Mouse (Mus musculus) adrenal gland, postnatal 36 days (tissue): ENCODE measurements around the gene Wdr18. TPM values are rescaled to one million over a fixed set of nuclear protein-coding genes. Genes with fewer than 3 reads are reported as not detected.
A peak's percentile ranks its signal among the peaks of the same experiment; 100 is the strongest.

ENCODE experiments used
- DNase-seq, 2 experiments: peaks; one replicate each; pipeline ENCODE4 v3.0.0; 2021; ENCODE audit warnings: mixed read lengths in 1 of 2
- total RNA-seq, 2 experiments: library from RNA; stranded (reverse); gene quantifications; 2 replicates each; pipeline ENCODE4 v1.2.3; 2021

The Wdr18 gene
- total RNA-seq, 2 experiments from 2014 or later, result 37.8 to 48.9 TPM

DNA sequence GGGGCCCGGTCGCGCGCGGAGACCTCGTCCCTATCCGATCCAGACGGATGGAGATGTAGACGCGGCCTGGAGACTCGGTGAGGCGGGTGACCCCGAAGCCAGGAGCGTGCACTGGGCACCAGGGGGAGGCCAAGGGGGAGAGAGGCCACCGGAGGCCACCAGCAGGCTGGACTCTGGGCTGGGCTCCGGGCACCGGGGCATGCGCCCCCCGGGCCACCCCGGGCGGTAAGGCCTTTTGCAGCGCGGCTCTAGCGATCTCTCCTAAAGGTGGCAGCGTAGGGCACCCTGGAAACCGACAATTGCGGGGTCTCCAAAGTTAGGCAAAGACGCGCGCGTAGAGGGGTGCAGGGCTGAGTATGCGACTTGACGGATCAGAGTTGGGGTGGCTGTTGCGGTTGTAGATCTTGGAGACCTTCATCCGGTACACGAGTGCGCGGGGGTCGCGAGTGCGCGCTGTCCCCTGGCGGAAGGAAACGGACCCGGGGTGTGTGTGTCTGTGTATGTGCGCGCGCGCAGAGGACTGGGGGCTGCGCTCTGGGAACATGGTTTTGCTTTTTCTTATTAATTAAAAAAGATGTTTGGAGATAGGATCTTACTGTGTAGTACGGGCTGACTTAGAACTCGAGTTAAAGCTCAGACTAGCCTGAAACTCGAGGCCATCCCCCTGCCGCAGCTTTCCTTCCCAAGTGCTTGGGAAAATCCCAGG is 32.5 kb upstream of the Wdr18 start:
- DNase-seq, result peak; percentile 53 to 64

DNA sequence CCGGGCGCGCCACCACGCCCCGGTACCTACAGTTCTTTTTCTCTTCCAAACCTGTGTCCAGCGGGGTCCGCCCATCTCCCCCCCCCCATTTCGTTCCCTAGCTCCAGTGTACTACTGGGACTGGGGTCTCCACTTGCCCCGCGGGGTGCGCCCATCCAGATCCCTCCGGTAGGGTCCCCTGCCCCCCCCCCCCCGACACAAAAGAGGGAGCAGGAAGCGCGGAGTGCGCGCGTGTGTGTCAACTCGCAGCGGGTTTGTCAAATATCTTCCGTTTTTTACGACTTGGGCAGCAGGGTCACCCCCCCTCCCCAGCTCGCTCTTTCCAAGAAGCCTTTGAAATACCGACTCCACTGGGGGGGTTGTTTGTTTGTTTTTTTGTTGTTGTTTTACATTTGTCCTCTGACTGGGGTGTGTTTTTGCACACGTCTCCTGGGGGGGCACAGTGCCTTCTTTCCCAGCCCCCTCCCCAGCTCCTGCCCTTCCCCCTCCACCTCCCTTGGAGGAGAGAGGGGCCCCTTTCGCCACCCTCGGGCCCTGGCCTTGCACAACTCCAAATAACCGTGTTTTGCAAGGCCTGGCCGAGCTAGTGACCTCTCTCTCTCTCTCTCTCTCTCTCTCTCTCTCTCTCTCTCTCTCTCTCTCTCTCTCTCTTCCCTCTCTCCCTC is 31.8 kb upstream of the Wdr18 start:
- peak; percentile 66 to 67 for DNase-seq

DNA sequence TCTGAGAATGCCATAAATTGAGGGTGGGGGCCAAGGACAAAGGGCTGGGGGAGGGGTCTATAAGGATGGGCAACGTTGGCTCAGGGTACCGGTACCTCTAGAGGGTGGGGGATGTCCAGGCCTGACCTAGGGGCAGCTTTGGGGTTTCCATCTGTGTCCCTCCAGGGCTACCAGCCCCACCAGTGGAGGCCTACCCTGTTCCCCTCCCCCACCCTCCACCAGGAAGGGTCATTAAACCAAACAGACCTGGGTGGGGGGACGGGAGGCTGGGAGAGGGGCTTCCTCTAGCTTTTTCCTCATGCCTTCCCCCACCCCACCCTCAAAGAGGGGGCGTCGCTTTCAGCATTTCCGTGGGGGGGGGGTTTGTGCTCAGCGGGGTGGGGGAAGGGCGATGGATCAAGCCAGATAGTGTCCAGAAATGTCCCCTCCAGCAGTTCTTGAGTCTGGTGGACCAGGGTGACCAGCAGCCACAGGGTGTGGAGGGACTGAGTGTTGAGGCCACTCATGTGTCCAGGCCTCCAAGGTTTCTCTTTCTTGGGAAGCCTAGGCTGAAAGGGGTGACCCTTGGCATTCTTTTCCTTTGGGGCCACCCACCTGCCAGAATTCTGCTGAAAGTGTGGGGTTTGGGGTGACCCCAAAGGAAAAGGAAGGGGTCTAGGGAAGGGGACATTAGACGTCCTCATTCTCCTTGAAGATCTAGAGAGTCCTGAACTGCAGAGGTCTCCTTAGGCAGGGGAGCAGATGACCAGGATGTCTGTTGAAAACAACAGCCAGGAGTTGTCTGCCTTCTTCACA is 30.8 kb upstream of the Wdr18 start:
- no peak for DNase-seq

DNA sequence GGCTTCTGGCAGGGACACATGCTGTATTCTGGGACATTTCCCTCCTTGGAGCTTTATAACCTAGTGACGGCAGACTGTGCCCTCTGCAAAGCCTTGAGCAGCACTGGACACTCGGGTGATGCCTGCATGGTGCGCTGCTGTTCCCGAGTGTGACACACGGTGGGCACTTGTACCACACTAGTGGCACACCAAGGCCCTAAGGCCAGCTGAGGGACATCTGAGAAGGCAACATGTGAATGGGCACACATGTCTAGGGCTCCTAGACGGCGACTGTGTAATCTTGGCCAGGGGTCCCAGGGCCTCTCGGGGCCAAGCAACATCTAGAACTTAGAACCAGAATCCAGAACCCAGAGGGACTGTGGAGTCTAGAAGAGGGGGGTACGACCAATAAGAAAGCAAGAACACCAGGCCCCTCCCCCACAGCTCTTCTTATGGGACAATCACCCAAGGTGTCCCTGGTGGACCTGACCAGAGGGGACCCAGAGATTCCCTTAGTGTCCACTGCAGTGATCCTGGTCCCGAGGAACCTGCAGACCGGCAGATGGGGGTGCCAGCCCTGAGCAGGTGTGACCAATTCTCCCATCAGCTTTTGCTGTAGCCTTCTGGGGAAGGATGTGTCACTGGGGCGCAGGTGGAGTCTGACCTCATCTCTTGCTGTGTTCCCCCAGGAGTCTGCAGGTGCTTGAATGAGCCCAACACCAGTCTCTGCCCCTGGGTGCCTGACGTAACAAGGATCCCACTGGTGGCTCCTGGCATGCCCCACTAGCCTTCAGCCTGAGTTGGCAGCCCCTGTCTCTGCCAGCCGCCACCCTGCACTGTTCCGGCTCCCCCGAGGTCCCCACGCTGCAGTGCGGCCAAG is 29.8 kb upstream of the Wdr18 start:
- no peak for DNase-seq

DNA sequence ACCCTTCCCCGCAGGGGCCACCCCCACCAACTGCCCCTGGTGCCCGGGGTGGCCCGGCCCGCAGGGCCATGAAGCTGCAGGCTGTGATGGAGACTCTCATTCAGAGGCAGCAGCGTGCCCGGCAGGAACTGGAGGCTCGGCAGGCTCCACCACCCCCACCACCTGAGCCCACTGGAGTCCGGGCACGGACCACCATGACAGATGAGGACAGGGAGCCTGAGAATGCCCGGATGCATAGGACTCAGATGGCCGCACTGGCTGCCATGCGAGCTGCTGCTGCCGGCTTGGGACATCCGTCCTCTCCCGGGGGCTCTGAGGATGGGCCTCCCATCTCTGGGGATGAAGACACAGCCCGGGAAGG is 29.1 kb upstream of the Wdr18 start:
- DNase-seq, result no peak

DNA sequence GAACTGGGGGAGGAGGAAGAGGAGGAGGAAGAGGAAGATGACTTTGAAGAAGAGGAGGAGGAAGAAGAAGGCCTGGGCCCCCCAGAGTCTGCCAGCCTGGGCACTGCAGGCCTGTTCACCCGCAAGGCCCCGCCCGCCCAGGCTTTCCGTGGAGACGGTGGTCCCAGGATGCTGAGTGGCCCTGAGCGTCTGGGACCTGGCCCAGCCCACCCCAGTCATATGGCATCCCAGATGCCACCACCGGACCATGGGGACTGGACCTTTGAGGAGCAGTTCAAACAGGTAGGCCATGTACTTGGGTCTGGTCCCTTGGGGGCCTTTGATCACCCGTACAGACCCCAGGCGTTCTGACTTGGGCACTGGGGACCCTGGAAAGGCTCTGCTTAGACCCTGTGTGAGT is 28.2 kb upstream of the Wdr18 start:
- DNase-seq, result no peak

DNA sequence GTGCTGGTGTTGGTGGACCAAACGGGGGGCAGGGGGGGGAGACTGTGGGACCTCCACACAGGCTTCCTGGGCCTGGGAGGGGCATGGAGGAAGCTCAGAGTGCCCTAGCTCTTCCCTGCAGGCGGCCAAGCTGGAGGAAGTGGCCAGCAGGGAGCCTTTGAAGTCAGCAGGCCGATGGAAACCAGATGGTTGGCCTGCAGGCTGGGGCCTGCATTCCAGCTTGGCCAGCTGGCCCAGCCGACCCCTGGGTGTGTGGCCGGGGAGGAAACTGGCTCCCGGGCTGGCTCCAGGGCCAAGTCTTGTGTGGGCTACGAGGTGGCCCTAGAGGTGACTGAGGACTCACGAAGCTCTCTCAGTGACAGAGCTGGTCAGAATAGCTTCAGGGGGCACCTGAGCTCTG is 27.2 kb upstream of the Wdr18 start:
- peak in 1 of 2 experiments; percentile 57 for DNase-seq

DNA sequence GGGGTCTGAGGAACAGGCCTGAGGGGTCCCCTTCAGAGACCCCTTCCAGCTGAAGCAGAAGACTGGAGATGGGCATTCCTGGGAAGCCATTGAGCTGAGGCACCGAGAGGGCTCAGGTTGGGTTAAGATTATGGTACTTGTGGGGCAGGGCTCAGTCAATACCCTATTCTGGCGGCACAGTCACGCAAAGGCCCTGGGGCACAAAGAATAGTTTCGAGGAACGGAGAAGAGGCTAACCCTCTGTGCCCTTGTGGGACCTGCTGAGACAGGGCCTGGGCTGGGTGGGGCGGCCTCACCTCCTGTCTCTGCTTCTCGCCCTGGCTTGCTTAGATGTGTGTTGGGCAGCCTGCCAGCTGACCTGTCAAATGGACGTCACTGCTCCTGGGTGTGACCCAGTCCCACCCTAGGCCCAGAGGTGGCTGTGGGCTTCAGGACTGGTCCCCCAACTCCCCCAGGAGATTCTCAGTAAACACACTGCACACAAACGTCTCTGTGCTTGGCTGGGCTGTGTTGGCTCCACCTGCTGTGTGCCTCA is 26.7 kb upstream of the Wdr18 start:
- DNase-seq, result no peak

DNA sequence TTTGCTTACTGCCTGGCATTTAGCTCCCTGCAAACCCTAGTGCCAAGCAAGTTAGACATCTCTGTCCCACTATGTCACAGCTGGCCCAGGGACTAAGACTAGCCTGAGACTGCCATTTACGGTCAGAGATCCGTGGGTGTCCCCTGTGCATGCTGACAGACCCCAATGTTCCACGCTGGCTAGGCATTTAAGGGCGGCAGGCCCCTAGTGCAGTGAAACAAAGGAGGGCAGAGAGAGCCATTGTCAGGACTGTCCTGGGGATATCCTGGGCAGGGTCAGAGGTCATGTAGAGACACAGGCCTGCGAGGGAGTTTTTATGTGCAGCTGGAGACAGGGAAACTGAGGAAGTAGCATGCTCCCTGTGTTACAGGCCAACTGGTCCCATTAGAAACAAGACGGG is 26.1 kb upstream of the Wdr18 start:
- DNase-seq, result no peak

DNA sequence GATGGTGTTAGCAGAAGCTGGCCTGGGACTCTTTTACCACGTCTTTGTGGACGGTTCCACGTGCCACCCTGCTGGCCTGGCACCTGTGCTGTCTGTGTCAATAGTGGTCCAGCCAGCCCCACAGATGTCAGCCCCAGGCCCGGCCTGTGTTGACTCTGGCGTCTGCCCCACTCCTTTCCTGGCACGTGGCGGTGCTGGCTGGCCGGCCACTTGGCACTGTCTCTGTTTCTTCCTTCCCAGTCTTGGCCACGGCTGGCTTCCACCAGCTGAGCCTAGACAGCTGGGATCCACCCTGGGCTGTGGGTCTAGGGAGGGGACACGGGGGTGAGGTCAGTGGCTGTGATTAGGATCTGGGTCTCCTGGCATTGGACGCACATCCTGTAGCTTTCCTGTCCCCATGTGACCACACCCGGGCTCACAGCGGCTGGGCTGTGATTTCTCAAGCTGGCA is 25.7 kb upstream of the Wdr18 start:
- peak; percentile 75 to 84 for DNase-seq

DNA sequence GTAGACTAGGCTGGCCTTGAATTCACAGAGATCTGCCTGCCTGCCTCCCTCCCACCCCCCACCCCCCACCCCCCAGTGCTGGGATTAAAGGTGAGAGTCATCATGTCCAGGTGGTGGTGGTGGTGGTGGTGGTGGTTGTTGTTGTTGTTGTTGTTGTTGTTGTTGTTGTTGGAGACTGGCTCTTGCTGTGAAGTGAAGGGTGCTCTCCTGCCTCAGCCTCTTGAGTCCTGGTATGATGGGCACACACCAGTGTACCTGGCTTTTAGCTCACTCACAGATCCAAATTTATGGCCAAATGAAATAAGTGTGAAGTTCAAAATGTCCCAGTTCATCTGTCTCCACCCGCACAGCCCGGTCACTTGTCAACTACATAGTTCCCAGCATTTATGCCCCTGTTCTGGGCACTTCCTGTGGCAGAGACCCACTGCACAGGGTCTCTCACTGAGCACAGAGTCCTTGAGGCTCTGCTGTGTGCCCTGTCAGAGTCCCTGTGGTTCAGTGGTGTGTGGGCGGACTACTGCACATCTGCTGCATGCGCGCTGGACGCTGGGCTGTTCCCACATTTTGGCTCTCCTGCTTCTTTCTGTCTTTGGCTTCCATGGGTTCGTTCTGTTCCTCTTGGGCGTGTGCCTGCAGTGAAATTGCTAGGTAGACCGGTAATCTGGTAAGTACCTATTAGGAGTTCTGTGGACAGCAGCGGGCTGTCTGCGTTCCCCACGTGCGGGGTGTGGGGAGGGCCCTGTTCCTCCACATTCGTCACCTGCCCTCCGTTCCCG is 25.0 kb upstream of the Wdr18 start:
- no peak for DNase-seq

DNA sequence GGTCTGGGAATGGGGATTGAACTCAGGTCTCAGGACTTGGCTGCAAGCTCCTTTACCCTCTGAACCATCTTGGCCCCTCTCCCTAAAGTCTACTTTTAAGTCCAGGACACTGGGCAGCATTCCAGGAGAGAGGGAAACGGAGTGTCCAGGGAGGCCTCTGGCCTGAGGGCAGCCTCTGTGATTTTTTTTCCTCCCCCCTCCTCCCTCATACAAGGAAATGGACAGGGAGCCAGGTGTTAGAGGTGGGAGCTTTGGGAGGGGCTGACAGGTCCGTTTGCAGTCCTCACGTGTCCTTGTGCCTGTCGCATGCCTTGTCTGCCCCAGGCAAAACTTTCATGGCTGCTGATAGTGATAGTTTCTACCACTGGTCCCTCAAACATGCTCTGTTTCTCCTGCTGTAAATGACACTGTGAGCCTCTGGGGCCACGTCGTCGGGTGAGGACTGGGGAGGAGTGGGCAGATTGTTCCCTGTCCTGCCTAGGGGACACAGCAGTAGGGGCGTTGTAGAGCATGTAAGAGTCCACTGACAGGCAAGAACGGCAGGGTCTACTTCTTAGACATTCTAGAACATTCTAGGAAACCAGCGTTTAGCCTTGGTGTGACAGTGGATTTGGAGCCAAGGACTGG is 23.6 kb upstream of the Wdr18 start:
- no peak for DNase-seq

DNA sequence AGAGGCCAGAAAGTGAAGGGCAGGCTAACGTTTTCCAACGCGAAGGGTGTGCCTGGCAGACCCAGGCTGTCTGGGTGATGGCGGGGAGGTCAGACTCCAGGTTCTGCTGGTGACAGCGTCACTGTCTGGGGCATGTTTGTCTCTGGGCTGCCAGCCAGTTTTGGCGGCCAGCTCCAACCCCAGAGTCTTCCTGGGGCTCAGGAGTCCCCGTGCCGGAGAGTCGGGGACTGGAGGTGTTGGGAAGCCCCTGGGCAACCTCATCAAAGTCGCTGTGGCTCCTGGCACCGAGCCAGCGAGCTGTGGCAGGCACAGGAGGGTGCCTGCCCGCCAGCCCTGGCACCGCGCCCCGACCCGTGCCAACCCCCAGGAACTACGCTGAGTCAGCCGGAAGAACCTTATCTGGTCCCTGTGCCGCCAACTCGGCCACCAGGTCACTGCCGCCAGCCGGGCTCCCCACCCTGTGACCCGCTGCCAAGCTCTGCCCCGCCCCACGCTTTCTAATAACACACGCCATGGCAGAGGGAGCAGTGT is 23.0 kb upstream of the Wdr18 start:
- peak; percentile 92 to 94 for DNase-seq

DNA sequence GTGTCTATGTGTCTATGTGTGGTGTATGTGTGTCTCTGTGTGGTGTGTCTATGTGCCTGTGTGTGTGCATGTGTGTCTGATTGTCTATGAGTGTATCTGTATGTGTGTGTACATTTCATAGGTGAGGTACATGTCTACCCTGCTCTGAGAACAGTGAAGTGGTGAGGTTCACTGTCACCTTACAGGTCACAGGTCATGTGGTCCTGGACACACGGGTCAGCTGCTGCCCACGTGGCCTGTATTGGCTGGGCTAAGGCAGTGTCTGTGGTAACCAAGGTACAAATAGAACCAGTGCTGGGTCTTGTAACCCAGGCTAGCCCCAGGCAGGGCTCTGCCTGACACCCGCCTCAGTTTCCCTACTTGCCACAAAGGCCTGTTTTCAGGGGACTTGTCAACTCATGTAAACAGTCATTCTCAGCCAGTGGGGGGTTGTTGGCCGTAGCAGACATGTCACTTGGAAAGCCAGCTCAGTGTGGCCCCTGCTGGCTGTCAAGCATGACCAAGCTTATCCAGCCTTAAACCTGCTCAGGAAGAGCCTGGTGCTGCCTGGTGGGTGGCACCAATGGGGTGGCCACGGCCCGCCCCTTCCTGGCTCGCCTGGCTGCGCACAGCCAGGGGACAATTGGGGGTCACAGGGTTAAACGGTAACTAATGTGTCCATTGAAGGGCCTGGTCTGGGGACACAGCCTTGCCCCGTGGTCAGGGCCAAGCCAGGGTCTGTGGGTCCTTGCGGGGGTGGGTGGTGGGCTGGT is 22.0 kb upstream of the Wdr18 start:
- DNase-seq, result no peak

DNA sequence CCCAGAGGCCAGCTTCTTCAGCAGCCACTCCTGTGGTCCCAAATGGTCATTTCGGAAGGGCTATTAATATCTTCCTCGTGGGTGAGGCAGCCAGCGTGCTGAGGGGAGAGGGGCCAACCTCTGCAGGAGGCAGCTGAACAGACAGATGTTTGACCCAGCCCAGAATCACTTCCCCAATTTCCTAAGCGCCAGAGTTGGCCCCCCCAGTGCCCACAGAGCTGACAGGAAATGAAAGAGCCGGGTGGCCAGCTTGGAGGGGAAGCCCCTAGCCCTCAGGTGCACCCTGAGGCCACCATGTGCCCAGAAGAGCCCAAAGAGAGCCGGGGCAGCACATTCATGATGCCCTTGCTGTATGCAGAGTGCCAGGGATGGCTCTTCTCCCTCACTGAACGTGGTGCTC is 19.2 kb upstream of the Wdr18 start:
- DNase-seq, result peak in 1 of 2 experiments; percentile 35

DNA sequence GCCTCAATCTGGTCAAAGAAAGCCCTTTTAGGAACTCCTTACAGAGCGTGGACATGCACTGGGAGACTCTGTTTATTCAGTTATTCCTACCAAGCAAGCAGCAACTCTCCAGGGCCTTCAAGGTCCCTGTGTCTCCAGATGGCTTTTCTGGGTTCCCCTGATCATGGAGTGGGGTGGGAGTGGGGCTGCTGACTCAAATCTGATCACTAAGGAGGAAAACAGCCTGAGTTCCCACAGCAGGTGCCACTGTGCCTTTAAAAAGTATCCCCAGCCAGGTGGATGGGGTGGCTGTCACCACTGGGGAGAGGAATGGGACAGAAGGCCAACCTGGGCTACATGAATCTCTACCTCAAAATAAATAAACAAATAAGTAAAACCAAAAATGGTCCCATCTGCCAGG is 17.0 kb upstream of the Wdr18 start:
- DNase-seq, result no peak

DNA sequence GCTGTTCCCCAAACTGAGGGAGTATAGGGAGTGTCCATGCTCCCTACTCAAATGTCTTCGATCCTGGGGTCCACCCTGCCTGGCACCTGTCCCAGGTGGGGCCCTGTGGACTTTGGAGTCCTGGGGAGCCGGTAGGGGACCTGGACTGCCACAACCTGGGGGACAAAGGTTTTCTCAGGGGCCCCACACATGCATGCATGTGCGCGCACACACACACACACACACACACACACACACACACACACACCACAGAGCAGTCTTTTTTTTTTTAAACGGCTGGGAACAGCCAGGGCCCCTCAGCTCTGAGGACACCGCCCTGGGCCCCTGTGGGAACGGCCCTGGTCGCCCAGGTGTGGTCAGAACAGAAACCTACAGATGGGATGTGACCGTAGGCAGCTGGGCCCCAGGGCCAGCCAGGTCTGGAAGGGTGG is 16.5 kb upstream of the Wdr18 start:
- no peak for DNase-seq

DNA sequence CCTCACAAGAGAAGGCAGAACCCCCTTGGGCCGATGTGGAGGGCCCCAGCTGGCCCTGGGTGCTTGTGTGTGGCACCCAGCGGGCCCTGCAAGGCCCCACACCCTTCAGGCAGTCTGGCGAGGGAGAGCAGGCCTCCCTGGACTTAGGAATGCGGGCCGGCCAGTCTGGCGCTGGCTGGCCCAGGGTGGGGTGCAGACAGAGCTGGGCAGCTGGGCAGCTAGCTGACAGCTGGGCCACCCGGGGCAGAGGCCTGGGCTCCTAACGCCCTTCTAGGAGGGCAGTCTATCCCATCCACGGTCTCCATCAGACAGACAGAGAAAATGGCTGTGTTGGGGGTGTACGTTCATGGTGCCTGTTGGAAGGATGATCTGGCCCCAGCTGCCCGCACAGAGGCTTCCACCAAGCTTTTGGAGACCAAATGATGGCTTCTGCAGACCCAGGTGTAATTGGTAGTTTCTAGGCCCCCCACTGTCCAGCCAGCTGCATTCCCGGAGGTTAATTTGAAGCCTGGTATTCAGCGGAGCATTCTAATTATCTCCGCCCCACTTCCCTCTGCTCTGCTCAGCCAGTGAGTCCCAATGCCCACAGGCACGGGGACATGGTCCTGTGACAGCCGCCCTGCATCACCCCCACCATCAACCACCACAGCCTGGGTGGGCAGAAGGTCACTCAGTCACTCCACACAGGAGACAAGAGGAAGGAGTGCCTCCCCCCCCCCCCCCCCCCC is 14.3 kb upstream of the Wdr18 start:
- DNase-seq, result no peak
